Mouse (Mus musculus): ENCODE results near the gene Dazap1.

- TF ChIP-seq CTCF (IDR thresholded peaks at IDR 0.05; ENCODE audit: extremely low read depth, insufficient read depth, insufficient read length, insufficient replicate concordance), result no peak
- TF ChIP-seq POLR2A (IDR thresholded peaks at IDR 0.05; ENCODE audit: low read depth, low read length), result no peak
These were observed 50.3 kb downstream of the Dazap1 start for GRCm38 (mm10) chr10:80311560-80311959.

Data from spleen, adult 2 months (tissue).